Mouse (Mus musculus): Measurements from ENCODE around the gene Thsd4. TPM values are rescaled to one million over a fixed set of nuclear protein-coding genes. Genes with fewer than 3 reads are reported as not detected.
A peak's percentile ranks its signal among the peaks of the same experiment; 100 is the strongest.

Thsd4 gene
- polyA plus RNA-seq, 1 experiment from 2014 or later, result 30.5 TPM

DNA sequence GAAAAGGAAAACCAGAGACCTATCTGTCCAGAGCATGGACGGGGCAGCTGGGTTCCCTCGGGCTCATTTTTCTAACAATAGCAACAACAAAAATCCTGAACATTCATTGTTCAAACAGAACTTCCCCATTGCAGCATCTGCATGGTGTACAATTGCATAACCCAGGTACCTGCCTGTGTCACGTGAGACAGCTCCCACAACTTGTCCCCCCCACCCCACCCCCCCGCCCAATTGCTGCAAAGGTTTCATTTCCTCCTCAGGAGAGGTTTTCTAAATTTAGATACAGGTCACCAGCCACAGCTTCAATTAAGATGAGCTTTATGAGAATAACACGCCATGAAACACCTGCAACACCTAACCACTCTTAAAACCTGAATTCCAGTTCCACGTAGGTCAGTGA is 303.4 kb downstream of the Thsd4 start:
- Histone ChIP-seq H3K9me3 (no peaks in the 10 kb centered on the region), H3K9ac (no peak overlapping the region), H3K36me3 (no peaks in the 10 kb centered on the region), H3K4me3 (no peak overlapping the region), H3K27ac (no peak overlapping the region), H3K4me2 (replicated peaks) (no peak overlapping the region), H3K4me1 (peaks cover 40% of the 10 kb centered on the region), H3K27me3 (no peaks in the 10 kb centered on the region)
- ATAC-seq (ENCODE audit: low FRiP score, low read depth), result no peak
- 52% methylated on average over 6 of the region's 6 CpGs for WGBS

DNA sequence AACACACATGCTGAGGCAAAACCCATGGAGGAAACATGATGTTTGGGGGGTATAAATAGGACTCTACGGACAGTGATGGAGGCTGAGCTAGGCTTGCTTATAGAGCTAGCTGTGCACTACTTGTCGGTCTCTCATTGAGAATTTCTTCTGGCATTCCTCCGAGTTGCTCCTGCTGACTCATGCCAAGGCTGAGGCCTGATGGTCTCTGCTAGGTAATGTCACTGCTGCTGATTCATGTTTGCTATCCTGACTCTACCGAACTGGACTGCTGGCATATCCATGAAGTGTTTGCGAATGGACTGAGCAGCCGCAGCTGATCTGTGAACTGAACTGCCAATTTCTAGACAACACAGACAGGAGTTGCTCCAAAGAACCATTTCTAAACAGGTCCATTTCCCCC is 305.8 kb downstream of the Thsd4 start:
- H3K4me2 ChIP-seq (replicated peaks), result no peak overlapping the region
- 90% methylated on average over 6 of the region's 6 CpGs for WGBS

DNA sequence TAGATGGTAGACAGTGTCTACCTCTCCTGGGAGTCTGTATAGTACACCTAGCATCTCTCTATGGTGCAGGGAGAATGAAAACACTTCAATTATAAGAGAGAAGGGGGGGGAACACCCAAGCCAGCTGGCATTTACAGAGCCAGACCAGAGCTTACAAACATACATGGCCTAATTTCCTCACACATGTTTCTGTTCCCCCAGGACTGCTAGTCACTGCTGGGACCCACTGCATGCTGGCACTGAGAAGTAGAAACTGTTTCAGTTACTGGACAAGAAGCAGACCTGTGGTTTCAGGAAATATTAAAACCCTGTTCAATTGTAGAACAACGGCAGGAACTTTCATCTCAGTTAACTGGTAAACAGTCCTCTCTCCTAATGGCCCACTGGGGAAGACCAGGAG is 308.7 kb downstream of the Thsd4 start:
- WGBS, result 27% methylated on average over 1 of the region's 1 CpGs
- H3K9me3 ChIP-seq, result no peaks in the 10 kb centered on the region
- H3K4me1 ChIP-seq, result peaks cover 19% of the 10 kb centered on the region
- H3K4me3 ChIP-seq, result no peak overlapping the region
- H3K4me2 ChIP-seq (replicated peaks), result no peak overlapping the region
- H3K36me3 ChIP-seq, result no peaks in the 10 kb centered on the region
- peak overlapping the region; percentile 22; the same call in 1 of the 2 replicates for H3K27ac ChIP-seq
- no peak overlapping the region for H3K9ac ChIP-seq
- no peaks in the 10 kb centered on the region for H3K27me3 ChIP-seq
- no peak for ATAC-seq (ENCODE audit: low FRiP score, low read depth)

More for the DNA sequence above, 305.8 kb downstream of the Thsd4 start:
- Histone ChIP-seq H3K36me3 (no peaks in the 10 kb centered on the region), H3K27ac (no peak overlapping the region), H3K27me3 (no peaks in the 10 kb centered on the region), H3K4me1 (peaks cover 47% of the 10 kb centered on the region), H3K9me3 (no peaks in the 10 kb centered on the region), H3K9ac (no peak overlapping the region), H3K4me3 (no peak overlapping the region)
- no peak for ATAC-seq (ENCODE audit: low FRiP score, low read depth)

DNA sequence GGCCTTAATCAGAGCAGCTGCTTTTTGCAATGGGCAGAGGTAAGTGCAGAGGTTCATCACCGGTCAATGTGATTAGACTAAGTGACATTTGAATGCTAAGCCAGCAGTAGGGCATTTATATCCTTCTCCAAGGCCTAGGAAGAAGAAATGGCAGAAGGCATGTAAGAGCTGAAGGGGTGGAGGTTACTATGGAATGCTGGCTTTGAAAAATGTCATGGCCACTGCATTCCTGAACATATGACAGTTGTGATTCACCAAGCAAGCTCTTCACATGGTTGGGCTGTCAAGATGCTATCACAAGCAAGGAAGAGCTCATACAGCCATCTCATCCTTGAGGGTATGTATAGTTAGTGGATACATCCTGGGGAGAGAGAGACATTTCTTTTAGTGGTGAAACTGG is 313.0 kb downstream of the Thsd4 start:
- Histone ChIP-seq H3K9ac (no peak overlapping the region), H3K9me3 (no peaks in the 10 kb centered on the region), H3K27me3 (no peaks in the 10 kb centered on the region), H3K36me3 (no peaks in the 10 kb centered on the region), H3K4me2 (replicated peaks) (no peak overlapping the region), H3K4me3 (no peak overlapping the region), H3K27ac (no peak overlapping the region), H3K4me1 (peaks cover 10% of the 10 kb centered on the region)
- WGBS, result 88% methylated on average over 1 of the region's 1 CpGs
- ATAC-seq (ENCODE audit: low FRiP score, low read depth), result no peak

DNA sequence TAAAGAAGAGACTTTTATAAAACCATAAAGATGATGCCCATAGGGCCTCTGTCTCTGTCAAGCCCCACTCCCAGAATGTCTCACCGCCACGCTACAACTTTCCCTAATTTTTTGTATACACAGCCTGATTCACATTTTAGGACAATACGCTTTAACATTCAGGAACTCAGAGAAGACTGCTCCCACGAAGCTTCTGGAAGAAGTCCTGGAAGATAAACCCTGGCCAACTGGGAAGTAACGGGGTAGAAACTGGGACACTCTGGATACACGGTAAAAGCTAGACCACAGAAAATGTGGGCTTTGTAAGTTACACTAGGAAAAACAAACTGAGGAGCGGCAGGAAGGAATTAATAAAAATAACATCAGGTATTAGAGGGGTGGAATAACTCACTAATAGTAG is 318.7 kb downstream of the Thsd4 start:
- no peaks in the 10 kb centered on the region for H3K27me3 ChIP-seq
- no peak for ATAC-seq (ENCODE audit: low FRiP score, low read depth)
- WGBS, result 74% methylated on average over 7 of the region's 7 CpGs
- peaks cover 19% of the 10 kb centered on the region; the same call in 1 of the 2 replicates for H3K4me1 ChIP-seq
- H3K4me2 ChIP-seq (replicated peaks), result no peak overlapping the region
- H3K9me3 ChIP-seq, result no peaks in the 10 kb centered on the region
- H3K4me3 ChIP-seq, result no peak overlapping the region
- H3K36me3 ChIP-seq, result no peaks in the 10 kb centered on the region
- H3K9ac ChIP-seq, result no peak overlapping the region
- no peak overlapping the region for H3K27ac ChIP-seq

DNA sequence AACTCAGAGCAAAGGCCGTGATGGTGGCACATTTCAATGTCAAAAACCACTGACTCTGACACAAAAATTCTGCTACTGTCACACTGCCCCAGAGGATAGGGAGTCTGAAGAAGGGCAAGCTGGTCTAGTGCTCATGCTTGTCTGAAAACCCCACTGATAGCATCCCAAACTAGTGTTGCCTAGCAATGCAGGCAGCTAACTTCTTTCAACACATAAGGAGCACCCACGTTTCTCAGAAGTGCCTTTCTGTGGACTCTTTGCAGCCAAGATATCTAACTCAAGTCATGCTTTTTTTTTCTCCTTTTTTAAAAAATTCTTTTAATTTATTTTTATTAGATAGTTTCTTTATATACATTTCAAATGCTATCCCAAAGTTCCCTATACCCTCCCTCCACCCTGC is 321.4 kb downstream of the Thsd4 start:
- Histone ChIP-seq H3K36me3 (no peaks in the 10 kb centered on the region), H3K9ac (no peak overlapping the region), H3K27ac (no peak overlapping the region), H3K9me3 (no peaks in the 10 kb centered on the region), H3K4me3 (no peak overlapping the region), H3K27me3 (no peaks in the 10 kb centered on the region), H3K4me2 (replicated peaks) (no peak overlapping the region), H3K4me1 (peaks cover 19% of the 10 kb centered on the region; the same call in 1 of the 2 replicates)
- 83% methylated on average over 2 of the region's 2 CpGs for WGBS
- no peak for ATAC-seq (ENCODE audit: low FRiP score, low read depth)

DNA sequence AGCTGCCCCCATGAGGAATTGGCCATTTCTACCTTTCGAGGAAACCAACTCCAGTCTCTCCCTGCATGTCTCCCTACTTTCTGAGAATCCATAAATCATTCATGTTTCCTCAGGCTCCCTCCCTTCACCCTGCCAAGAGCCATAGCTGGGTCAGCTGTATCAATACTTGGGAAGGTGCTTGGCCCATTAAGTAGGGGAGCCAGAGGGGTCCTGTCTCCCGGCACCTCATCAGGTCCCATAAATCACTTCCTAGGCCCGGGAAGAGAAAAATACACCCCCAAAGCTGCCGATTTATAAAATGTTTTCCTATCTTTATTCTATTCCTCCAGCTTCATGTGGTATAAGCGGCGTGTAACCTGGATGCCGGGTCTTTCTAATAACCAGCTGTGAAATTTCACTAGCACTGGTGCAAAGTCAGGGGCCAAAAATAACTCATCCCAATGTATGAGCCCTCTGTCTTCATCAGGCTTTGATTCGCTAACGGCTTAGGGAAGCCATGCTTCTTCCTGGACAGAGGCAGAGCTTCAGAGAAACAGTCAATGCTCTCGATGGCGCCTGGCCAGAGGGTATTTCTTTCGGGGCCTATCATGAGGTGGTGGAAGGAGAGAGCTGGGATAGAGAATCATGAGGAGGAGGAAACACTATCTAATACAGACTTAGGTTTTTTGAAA is 323.2 kb downstream of the Thsd4 start:
- H3K4me1 ChIP-seq, result peaks cover 18% of the 10 kb centered on the region; the same call in 1 of the 2 replicates
- no peak for ATAC-seq (ENCODE audit: low FRiP score, low read depth)

DNA sequence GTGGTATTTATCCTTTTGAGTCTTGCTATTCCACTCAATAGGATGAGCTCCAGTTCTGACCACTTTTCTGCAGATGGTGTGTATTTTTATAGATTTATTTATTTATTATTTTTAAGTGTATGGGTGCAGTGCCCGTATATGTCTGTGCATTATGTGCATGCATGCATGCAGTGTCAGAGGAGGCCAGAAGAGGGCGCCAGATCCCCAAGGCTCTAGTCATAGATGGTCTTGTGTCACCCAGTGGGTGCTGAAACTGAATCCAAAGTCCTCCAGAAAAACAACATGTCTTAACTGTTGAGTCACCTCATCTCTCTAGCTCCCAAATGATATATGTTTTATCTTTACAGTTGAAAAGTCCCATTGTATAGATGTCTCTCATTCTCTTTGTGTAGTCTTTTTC is 326.3 kb downstream of the Thsd4 start:
- H3K36me3 ChIP-seq, result no peaks in the 10 kb centered on the region
- peaks cover 7% of the 10 kb centered on the region; the same call in 1 of the 2 replicates for H3K4me1 ChIP-seq
- WGBS, result 77% methylated on average over 2 of the region's 2 CpGs
- no peak overlapping the region for H3K27ac ChIP-seq
- H3K4me3 ChIP-seq, result no peak overlapping the region
- no peak overlapping the region for H3K4me2 ChIP-seq (replicated peaks)
- H3K9me3 ChIP-seq, result no peaks in the 10 kb centered on the region
- ATAC-seq (ENCODE audit: low FRiP score, low read depth), result no peak
- no peaks in the 10 kb centered on the region for H3K27me3 ChIP-seq
- no peak overlapping the region for H3K9ac ChIP-seq

More for the DNA sequence above, 323.2 kb downstream of the Thsd4 start:
- Histone ChIP-seq H3K9ac (no peak overlapping the region), H3K27me3 (no peaks in the 10 kb centered on the region), H3K4me2 (replicated peaks) (no peak overlapping the region), H3K36me3 (no peaks in the 10 kb centered on the region), H3K9me3 (no peaks in the 10 kb centered on the region), H3K4me3 (no peak overlapping the region), H3K27ac (no peak overlapping the region)
- 68% methylated on average over 12 of the region's 12 CpGs for WGBS

DNA sequence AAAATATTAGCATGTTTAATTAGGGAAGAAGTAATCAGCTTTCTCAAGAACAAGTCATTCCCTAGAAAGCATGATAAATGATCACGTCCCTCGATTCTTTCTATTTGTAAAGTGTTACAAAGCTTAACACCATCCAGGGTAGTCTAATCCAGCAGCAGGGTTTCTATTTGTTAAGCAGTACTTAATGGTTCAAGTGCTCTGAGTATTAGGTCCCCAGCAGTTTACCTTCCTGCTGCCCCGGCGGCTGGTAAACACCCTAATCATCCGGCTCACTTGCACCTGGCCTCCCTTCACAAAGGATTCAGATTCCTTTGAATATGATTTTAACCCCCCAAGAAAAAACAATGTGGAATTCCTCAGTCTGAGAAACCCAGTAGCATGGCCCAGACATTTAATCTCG is 326.9 kb downstream of the Thsd4 start:
- H3K9ac ChIP-seq, result no peak overlapping the region
- peaks cover 7% of the 10 kb centered on the region; the same call in 1 of the 2 replicates for H3K4me1 ChIP-seq
- no peak overlapping the region for H3K4me3 ChIP-seq
- ATAC-seq (ENCODE audit: low FRiP score, low read depth), result no peak
- WGBS, result 70% methylated on average over 6 of the region's 6 CpGs
- no peak overlapping the region for H3K27ac ChIP-seq
- no peaks in the 10 kb centered on the region for H3K9me3 ChIP-seq
- H3K4me2 ChIP-seq (replicated peaks), result no peak overlapping the region
- no peaks in the 10 kb centered on the region for H3K36me3 ChIP-seq
- H3K27me3 ChIP-seq, result no peaks in the 10 kb centered on the region

DNA sequence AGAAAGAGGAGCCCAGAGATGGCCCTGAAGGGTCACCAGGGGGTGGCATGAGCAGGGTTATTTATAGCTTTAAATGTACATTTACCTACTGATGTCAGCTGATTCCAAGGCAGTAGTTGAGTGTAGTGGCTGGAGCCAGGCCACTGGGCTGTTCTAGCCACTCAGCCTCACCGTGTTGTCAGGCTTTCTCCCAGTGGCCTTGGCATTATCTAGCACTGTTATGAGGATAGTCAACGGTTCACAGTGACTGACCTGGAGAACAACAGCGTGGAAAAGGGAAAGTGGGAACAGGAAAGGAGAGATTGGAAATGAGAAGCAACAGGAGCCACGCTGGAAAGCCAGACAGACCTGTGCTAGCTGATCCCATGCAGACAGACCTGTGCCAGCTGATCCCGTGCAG is 329.5 kb downstream of the Thsd4 start:
- Histone ChIP-seq H3K36me3 (no peaks in the 10 kb centered on the region), H3K27me3 (no peaks in the 10 kb centered on the region), H3K4me2 (replicated peaks) (no peak overlapping the region), H3K27ac (no peak overlapping the region), H3K4me1 (no peaks in the 10 kb centered on the region), H3K9me3 (no peaks in the 10 kb centered on the region), H3K4me3 (no peak overlapping the region), H3K9ac (no peak overlapping the region)
- WGBS, result 76% methylated on average over 5 of the region's 5 CpGs
- ATAC-seq (ENCODE audit: low FRiP score, low read depth), result no peak

DNA sequence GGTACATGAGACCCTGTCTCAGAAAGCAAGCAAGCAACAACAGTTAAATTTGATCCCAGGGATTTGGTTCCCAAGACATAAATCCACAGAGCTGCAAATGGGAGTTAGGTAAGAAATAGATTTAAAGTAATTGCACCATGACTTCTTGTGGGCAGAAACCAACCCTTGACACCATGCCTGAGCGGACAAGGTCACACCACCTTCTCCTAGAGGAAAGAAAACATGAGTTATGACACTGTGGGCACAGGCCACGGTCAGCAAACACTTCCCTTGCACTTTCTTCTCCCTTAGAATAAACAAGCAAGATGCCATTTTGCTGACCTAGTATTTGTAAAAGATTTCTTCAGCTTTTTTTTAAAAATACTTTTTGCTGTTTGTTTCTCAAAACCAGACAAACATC is 334.4 kb downstream of the Thsd4 start:
- no peak overlapping the region for H3K4me2 ChIP-seq (replicated peaks)
- H3K27me3 ChIP-seq, result no peaks in the 10 kb centered on the region
- no peak overlapping the region for H3K27ac ChIP-seq
- WGBS, result 58% methylated on average over 2 of the region's 2 CpGs
- H3K4me3 ChIP-seq, result no peak overlapping the region
- H3K4me1 ChIP-seq, result peaks cover 18% of the 10 kb centered on the region
- H3K9ac ChIP-seq, result no peak overlapping the region
- H3K9me3 ChIP-seq, result no peaks in the 10 kb centered on the region
- no peaks in the 10 kb centered on the region for H3K36me3 ChIP-seq
- no peak for ATAC-seq (ENCODE audit: low FRiP score, low read depth)

DNA sequence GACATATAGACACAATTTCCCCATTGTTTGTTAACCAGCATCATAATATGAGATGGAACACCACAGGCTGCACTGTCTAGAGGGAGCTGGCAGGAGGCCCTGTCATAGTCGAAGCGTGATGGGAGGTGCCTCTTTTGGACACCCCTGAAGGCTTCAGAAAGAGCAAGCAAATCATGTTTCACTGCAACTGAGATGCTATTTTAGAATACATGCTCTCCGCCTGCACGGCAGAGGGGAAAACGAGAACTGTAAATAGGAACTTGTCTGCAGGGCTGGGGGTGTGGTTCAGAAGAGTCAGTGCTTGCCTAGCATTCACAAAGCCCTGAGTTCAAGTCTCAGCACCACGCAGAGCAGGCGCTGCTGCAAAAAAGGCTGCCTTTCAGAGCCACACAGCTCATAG is 334.9 kb downstream of the Thsd4 start:
- Histone ChIP-seq H3K9me3 (no peaks in the 10 kb centered on the region), H3K27me3 (no peaks in the 10 kb centered on the region), H3K4me1 (peaks cover 18% of the 10 kb centered on the region), H3K36me3 (no peaks in the 10 kb centered on the region), H3K4me3 (no peak overlapping the region), H3K4me2 (replicated peaks) (no peak overlapping the region), H3K9ac (no peak overlapping the region), H3K27ac (no peak overlapping the region)
- 76% methylated on average over 7 of the region's 7 CpGs for WGBS
- ATAC-seq (ENCODE audit: low FRiP score, low read depth), result no peak

DNA sequence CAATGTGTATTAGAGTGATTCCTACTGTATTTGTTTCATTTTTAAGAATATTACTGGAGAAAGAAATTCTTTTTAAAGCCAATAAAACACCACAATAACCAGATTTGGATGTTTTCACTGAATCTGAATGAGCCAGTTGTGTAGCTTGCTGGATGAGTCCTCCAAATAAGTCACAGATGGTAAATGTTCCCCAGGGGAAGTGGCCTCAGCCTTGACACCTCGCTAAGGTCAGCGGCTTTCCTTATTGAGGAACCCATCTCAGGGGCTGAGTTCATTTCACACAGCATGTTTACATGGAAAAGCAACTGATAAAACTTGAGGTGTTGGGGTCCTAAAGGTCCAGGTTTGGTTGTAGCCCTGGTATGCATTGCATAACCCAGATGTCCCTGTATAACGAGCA is 337.8 kb downstream of the Thsd4 start:
- Histone ChIP-seq H3K36me3 (no peaks in the 10 kb centered on the region), H3K4me2 (replicated peaks) (no peak overlapping the region), H3K4me1 (peaks cover 28% of the 10 kb centered on the region), H3K27me3 (no peaks in the 10 kb centered on the region), H3K4me3 (no peak overlapping the region), H3K9me3 (no peaks in the 10 kb centered on the region), H3K9ac (no peak overlapping the region), H3K27ac (no peak overlapping the region)
- no peak for ATAC-seq (ENCODE audit: low FRiP score, low read depth)
- WGBS, result 24% methylated on average over 3 of the region's 3 CpGs
